Mouse (Mus musculus): ENCODE measurements around the gene ccdc198.

The ccdc198 gene

GRCm38 (mm10) chr14:49197031-49197527 lies 48.2 kb downstream of the ccdc198 start:
- DNase-seq (ENCODE audit: low spot score) = no peak

GRCm38 (mm10) chr14:49186270-49186669 lies 59.0 kb downstream of the ccdc198 start:
- DNase-seq (ENCODE audit: low spot score) = no peak

GRCm38 (mm10) chr14:49179736-49180135 lies 65.5 kb downstream of the ccdc198 start:
- DNase-seq (ENCODE audit: low spot score) = no peak

- no peak for DNase-seq (ENCODE audit: low spot score)
Measured at GRCm38 (mm10) chr14:49173290-49174135, 71.8 kb downstream of the ccdc198 start.

GRCm38 (mm10) chr14:49172582-49172988 lies 72.7 kb downstream of the ccdc198 start:
- peak; percentile 43 for DNase-seq (ENCODE audit: low spot score)

GRCm38 (mm10) chr14:49171867-49172581 lies 73.2 kb downstream of the ccdc198 start, which contains the start of gene Naa30:
Gene Naa30, plus strand, starts transcription at chr14:49172226.
- peak; percentile 92 for DNase-seq (ENCODE audit: low spot score)

- no peak for DNase-seq (ENCODE audit: low spot score)
Measured at GRCm38 (mm10) chr14:49171286-49171685, 74.0 kb downstream of the ccdc198 start.

All from ovary, postnatal 14 days (tissue).